Mouse (Mus musculus) embryonic stem cell, embryonic (primary cell): ENCODE measurements around the gene Rad9a.

Experiments
- CTCF ChIA-PET, 4 experiments: fragments of 300-600 bp in 2 of 4; fragments of 350-600 bp in 2 of 4; sonication (Branson Sonifier 250); formaldehyde crosslinking; loops; one replicate each; lab custom pipeline; 2022; ENCODE audit warnings: inconsistent platforms in 2 of 4; lab: Charles Lee
- POLR2A ChIA-PET, 4 experiments: fragments of 300-600 bp in 2 of 4; fragments of 350-600 bp in 2 of 4; sonication (Branson Sonifier 250); formaldehyde crosslinking; loops; one replicate each; lab custom pipeline; 2022; ENCODE audit warnings: antibody characterized with exemption in 4 of 4, inconsistent platforms in 1 of 4; lab: Charles Lee

The Rad9a gene

GRCm38 (mm10) chr19:4201291-4201909 lies at the start of gene Rad9a:
Gene Rad9a (minus strand): TSS chr19:4201662.
- ChIA-PET CTCF (interaction anchor here (0.5 to 2.3 kb wide), 28 partner anchors 9 to 241 kb away, joined by 3 to 16 read pairs (median 4); partner anchors contain the start of genes Ppp1ca (in 4 of the 4), Ndufv1 (in 2 of the 4), Aip (in 1 of the 4) and Pitpnm1 (in 1 of the 4)), POLR2A (interaction anchor here (0.5 to 3.1 kb wide), 110 partner anchors 9 to 383 kb away, joined by 3 to 72 read pairs (median 4); partner anchors contain the start of genes AC109138.7 (in 4 of the 4), Clcf1 (in 4 of the 4), Ppp1ca (in 4 of the 4) and Cdk2ap2 (in 3 of the 4))

GRCm38 (mm10) chr19:4248683-4249082 lies 47.2 kb upstream of the Rad9a start:
- CTCF ChIA-PET, result interaction anchor here in 3 of 4 experiments (0.6 to 1.6 kb wide), 8 partner anchors 18 to 230 kb away, joined by 3 to 7 read pairs (median 4); no protein-coding TSS in a partner anchor
- POLR2A ChIA-PET, result interaction anchor here in 1 of 4 experiments (0.9 to 1.4 kb wide), 3 partner anchors 17 to 81 kb away, joined by 3 to 4 read pairs (median 3); partner anchors contain the start of gene Pold4

GRCm38 (mm10) chr19:4247010-4247409 lies 45.5 kb upstream of the Rad9a start:
- ChIA-PET POLR2A (interaction anchor here in 1 of 4 experiments (0.6 kb wide), 1 partner anchor 8 kb away, joined by 3 read pairs; no protein-coding TSS in a partner anchor), CTCF (interaction anchor here in 2 of 4 experiments (1.2 to 1.4 kb wide), 2 partner anchors 18 to 40 kb away, joined by 3 to 7 read pairs; no protein-coding TSS in a partner anchor)

- CTCF ChIA-PET, result interaction anchor here (0.6 to 4.2 kb wide), 7 partner anchors 11 to 298 kb away, joined by 3 to 20 read pairs (median 4); partner anchors contain the start of gene Rad9a (in 1 of the 4)
- POLR2A ChIA-PET, result interaction anchor here in 2 of 4 experiments (0.9 to 1.8 kb wide), 6 partner anchors 13 to 203 kb away, joined by 3 to 7 read pairs (median 4); partner anchors contain the start of genes Cdk2ap2 (in 1 of the 2), Pold4 (in 1 of the 2) and Ppp1ca (in 1 of the 2)
Observed at GRCm38 (mm10) chr19:4244775-4245174, 43.3 kb upstream of the Rad9a start.

- CTCF ChIA-PET, result interaction anchor here (0.6 to 4.2 kb wide), 21 partner anchors 11 to 281 kb away, joined by 3 to 20 read pairs (median 3); partner anchors contain the start of genes Pold4 (in 2 of the 4), Gm49405 (in 1 of the 4) and Nudt8 (in 1 of the 4)
- POLR2A ChIA-PET, result interaction anchor here (0.5 to 1.9 kb wide), 12 partner anchors 9 to 230 kb away, joined by 3 to 7 read pairs (median 3); partner anchors contain the start of genes Ndufv1 (in 1 of the 4), Pold4 (in 1 of the 4), Ppp1ca (in 1 of the 4) and Rad9a (in 1 of the 4)
Observed at GRCm38 (mm10) chr19:4242416-4242815, 41.0 kb upstream of the Rad9a start.

- CTCF ChIA-PET, result no interaction called here
- POLR2A ChIA-PET, result interaction anchor here in 1 of 4 experiments (1.1 to 1.5 kb wide), 2 partner anchors 8 to 39 kb away, joined by 3 to 4 read pairs; partner anchors contain the start of genes Pold4 and Rad9a
Observed at GRCm38 (mm10) chr19:4240247-4240668, 38.8 kb upstream of the Rad9a start.

GRCm38 (mm10) chr19:4234548-4234947 lies 33.1 kb upstream of the Rad9a start:
- CTCF ChIA-PET, result interaction anchor here in 1 of 4 experiments (0.9 to 1.1 kb wide), 2 partner anchors 136 to 182 kb away, joined by 3 read pairs; no protein-coding TSS in a partner anchor
- POLR2A ChIA-PET, result interaction anchor here in 1 of 4 experiments (1.1 to 1.7 kb wide), 4 partner anchors 15 to 137 kb away, joined by 3 to 6 read pairs (median 4); partner anchors contain the start of gene Cdk2ap2

GRCm38 (mm10) chr19:4232651-4233050 lies 31.2 kb upstream of the Rad9a start:
- CTCF ChIA-PET, result interaction anchor here in 3 of 4 experiments (0.6 to 2.2 kb wide), 24 partner anchors 23 to 533 kb away, joined by 3 to 19 read pairs (median 4); partner anchors contain the start of genes Ppp1ca (in 2 of the 3), Ankrd13d (in 1 of the 3), Cdk2ap2 (in 1 of the 3) and Grk2 (in 1 of the 3)
- POLR2A ChIA-PET, result interaction anchor here (0.5 to 5.2 kb wide), 40 partner anchors 8 to 854 kb away, joined by 3 to 32 read pairs (median 4); partner anchors contain the start of genes Cdk2ap2 (in 2 of the 4), Gstp2 (in 2 of the 4), Rad9a (in 2 of the 4) and AC109138.7 (in 1 of the 4)

- POLR2A ChIA-PET, result interaction anchor here (0.5 to 5.2 kb wide), 53 partner anchors 8 to 524 kb away, joined by 3 to 32 read pairs (median 4); partner anchors contain the start of genes Cdk2ap2 (in 2 of the 4), Gstp2 (in 2 of the 4), Rad9a (in 2 of the 4) and Rps6kb2 (in 2 of the 4)
- CTCF ChIA-PET, result interaction anchor here (0.6 to 3.0 kb wide), 31 partner anchors 10 to 1063 kb away, joined by 3 to 19 read pairs (median 4); partner anchors contain the start of genes Ankrd13d (in 1 of the 4), Cdk2ap2 (in 1 of the 4), Gm49405 (in 1 of the 4) and Grk2 (in 1 of the 4)
Observed at GRCm38 (mm10) chr19:4232186-4232572, 30.7 kb upstream of the Rad9a start.

GRCm38 (mm10) chr19:4231253-4232185 lies 30.1 kb upstream of the Rad9a start, which contains the start of gene Pold4:
Gene Pold4 (plus strand): TSS chr19:4231899.
- ChIA-PET POLR2A (interaction anchor here in 3 of 4 experiments (0.6 to 5.2 kb wide), 56 partner anchors 9 to 524 kb away, joined by 3 to 32 read pairs (median 4); partner anchors contain the start of genes Rad9a (in 3 of the 3), AC109138.7 (in 2 of the 3), Cdk2ap2 (in 2 of the 3) and Clcf1 (in 2 of the 3)), CTCF (interaction anchor here (0.5 to 4.8 kb wide), 37 partner anchors 11 to 1064 kb away, joined by 3 to 84 read pairs (median 4); partner anchors contain the start of genes Ppp1ca (in 2 of the 4), AC109138.7 (in 1 of the 4), Ankrd13d (in 1 of the 4) and Cdk2ap2 (in 1 of the 4))

- POLR2A ChIA-PET, result interaction anchor here in 3 of 4 experiments (0.5 to 5.2 kb wide), 33 partner anchors 8 to 194 kb away, joined by 3 to 32 read pairs (median 4); partner anchors contain the start of genes Rad9a (in 3 of the 3), AC109138.7 (in 2 of the 3), Clcf1 (in 2 of the 3) and Ppp1ca (in 2 of the 3)
- CTCF ChIA-PET, result interaction anchor here in 3 of 4 experiments (0.5 to 4.8 kb wide), 20 partner anchors 12 to 507 kb away, joined by 3 to 84 read pairs (median 5); partner anchors contain the start of genes AC109138.7 (in 2 of the 3), Clcf1 (in 2 of the 3), Aip (in 1 of the 3) and Cdk2ap2 (in 1 of the 3)
Observed at GRCm38 (mm10) chr19:4230415-4230814, 29.0 kb upstream of the Rad9a start.

- ChIA-PET POLR2A (interaction anchor here (0.6 to 5.2 kb wide), 44 partner anchors 9 to 226 kb away, joined by 3 to 32 read pairs (median 4); partner anchors contain the start of genes Rad9a (in 3 of the 4), AC109138.7 (in 2 of the 4), Clcf1 (in 2 of the 4) and Gstp2 (in 2 of the 4)), CTCF (interaction anchor here (0.8 to 4.8 kb wide), 44 partner anchors 8 to 506 kb away, joined by 3 to 84 read pairs (median 6); partner anchors contain the start of genes AC109138.7 (in 2 of the 4), Aip (in 2 of the 4), Clcf1 (in 2 of the 4) and Rad9a (in 2 of the 4))
Observed at GRCm38 (mm10) chr19:4229451-4230076, 28.1 kb upstream of the Rad9a start.

GRCm38 (mm10) chr19:4228891-4229290 lies 27.4 kb upstream of the Rad9a start:
- ChIA-PET POLR2A (interaction anchor here (0.5 to 5.2 kb wide), 43 partner anchors 9 to 1262 kb away, joined by 3 to 32 read pairs (median 5); partner anchors contain the start of genes AC109138.7 (in 2 of the 4), Aip (in 2 of the 4), Clcf1 (in 2 of the 4) and Gstp2 (in 2 of the 4)), CTCF (interaction anchor here (0.5 to 4.8 kb wide), 99 partner anchors 9 to 455 kb away, joined by 3 to 84 read pairs (median 4); partner anchors contain the start of genes AC109138.7 (in 3 of the 4), Clcf1 (in 3 of the 4), Ppp1ca (in 3 of the 4) and Cdk2ap2 (in 2 of the 4))

- POLR2A ChIA-PET, result interaction anchor here (0.5 to 5.2 kb wide), 52 partner anchors 8 to 1263 kb away, joined by 3 to 32 read pairs (median 4); partner anchors contain the start of genes Rad9a (in 3 of the 4), AC109138.7 (in 2 of the 4), Aip (in 2 of the 4) and Clcf1 (in 2 of the 4)
- CTCF ChIA-PET, result interaction anchor here (0.5 to 4.8 kb wide), 104 partner anchors 8 to 454 kb away, joined by 3 to 84 read pairs (median 4); partner anchors contain the start of genes AC109138.7 (in 3 of the 4), Clcf1 (in 3 of the 4), Ppp1ca (in 3 of the 4) and Cdk2ap2 (in 2 of the 4)
Observed at GRCm38 (mm10) chr19:4227894-4228678, 26.6 kb upstream of the Rad9a start.
